Mouse (Mus musculus) WW6 (cell line): ENCODE results near the gene Nek7.
A peak's percentile ranks its signal among the peaks of the same experiment; 100 is the strongest.

Experiments
- DNase-seq: peaks from one replicate; pipeline ENCODE4 v3.0.0-alpha.2; 2013; ENCODE audit warnings: low read depth, low spot score

The Nek7 gene

GRCm38 (mm10) chr1:138619996-138620461 lies at the start of gene Nek7:
Nek7 (minus strand) TSS chr1:138620141.
- DNase-seq = peak; percentile 18

GRCm38 (mm10) chr1:138662342-138662741 lies 42.4 kb upstream of the Nek7 start:
- no peak for DNase-seq

GRCm38 (mm10) chr1:138654212-138654611 lies 34.3 kb upstream of the Nek7 start:
- DNase-seq = no peak

- DNase-seq = no peak
Measured at GRCm38 (mm10) chr1:138644991-138645390, 25.1 kb upstream of the Nek7 start.

DNA sequence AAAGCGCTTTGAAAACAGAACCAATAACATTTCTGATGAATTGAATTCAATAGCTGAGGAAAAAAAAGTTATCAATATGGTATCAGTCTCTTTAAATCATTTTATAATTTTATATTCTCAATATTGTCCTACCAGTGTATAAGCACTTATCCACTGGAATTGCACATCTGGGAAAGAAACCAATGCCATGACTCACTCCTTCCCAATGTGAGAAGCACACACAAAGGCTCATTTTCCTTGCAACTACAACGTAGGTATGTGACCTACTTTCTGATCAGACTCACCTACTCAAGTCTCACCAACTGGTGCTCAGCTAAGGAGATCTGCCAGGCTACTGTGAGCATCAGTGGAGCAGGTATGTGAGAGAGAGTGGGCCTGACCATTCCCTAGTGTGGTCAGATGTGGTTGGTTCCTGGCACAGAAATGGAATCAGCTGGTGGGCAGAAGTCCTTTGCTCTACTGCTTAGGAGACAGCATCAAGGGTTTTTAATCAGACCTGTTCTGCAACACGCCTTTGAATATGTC lies 23.4 kb upstream of the Nek7 start:
- no peak for DNase-seq

- DNase-seq = no peak
Measured at GRCm38 (mm10) chr1:138640934-138641461, 21.1 kb upstream of the Nek7 start.

DNA sequence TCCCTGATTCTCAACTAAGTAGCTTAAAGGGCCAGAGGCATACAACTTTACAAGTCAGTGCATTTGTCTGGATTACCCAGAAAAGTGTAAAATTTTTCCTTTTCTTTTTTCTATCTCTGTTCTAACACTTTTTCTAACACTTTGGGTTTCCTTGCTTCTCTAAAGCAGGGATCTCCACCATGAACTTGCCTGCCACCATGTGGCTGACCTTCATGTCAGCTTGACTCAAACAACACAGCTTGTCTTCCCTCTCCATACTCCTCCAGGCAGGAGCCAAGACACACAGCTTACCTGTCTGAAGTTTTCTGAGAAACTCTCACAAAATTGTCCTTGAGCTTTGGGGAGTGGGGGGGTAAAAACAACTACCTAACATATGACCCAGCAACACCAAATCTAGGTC lies 17.9 kb upstream of the Nek7 start:
- no peak for DNase-seq

GRCm38 (mm10) chr1:138634561-138634960 lies 14.6 kb upstream of the Nek7 start:
- DNase-seq = no peak

DNA sequence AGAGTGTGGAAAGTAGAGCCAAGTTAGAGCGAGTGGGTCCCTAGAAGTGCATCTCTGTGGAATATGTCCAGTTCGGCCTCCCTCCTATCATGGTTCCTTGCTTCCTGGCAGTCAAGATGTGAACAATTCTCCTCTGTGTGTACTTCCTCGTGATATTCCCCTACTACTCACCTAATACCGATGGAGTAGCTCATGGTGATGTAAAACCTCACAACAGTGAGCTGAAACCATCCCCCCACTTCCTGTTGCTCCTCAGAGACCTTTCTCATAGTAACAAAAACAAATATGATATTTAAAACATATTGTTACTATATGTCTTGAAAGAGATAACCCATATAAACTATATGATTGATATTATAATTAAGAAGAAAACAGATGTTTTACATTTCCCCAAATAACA lies 9.0 kb upstream of the Nek7 start:
- DNase-seq = no peak

DNA sequence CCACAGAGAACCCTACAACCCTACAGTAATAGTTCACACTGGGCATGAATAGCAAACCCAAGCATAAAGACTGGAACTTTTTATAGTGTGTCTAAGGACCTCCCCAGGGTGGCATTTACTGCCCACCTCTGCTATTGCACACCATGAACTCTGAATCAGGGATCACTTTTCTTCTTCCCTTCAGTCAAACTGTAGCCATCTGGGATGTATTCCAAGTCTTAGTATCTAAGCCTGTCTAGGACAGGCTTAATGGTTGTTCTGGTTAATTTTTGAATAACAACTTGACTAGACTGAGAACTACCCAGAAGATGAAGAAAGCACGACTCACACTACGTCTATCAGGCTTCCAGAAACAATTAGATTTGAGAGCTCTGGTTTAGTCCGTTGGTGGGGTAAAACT lies 8.5 kb upstream of the Nek7 start:
- no peak for DNase-seq

GRCm38 (mm10) chr1:138627804-138628203 lies 7.9 kb upstream of the Nek7 start:
- DNase-seq = no peak

- no peak for DNase-seq
Measured at GRCm38 (mm10) chr1:138626288-138626687, 6.3 kb upstream of the Nek7 start.

DNA sequence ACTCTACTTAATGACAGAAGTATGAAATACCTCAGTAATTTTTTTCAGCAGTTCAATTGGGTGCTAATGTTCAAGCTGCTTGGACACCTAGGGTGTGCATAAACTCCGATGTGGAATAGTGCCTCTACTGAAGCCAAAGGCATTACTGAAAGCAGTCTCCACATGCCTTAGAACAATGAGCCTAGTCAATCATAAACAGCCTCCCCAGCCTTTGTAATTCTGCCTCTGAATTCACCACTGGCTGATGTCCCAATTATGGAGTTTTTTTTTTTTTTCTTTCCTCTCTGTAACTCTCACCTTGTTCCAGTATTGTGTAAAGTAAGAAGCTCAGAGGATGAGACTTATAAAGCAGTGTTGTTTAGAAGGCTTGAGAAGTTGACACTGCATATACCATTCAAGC lies 3.9 kb upstream of the Nek7 start:
- DNase-seq = no peak

DNA sequence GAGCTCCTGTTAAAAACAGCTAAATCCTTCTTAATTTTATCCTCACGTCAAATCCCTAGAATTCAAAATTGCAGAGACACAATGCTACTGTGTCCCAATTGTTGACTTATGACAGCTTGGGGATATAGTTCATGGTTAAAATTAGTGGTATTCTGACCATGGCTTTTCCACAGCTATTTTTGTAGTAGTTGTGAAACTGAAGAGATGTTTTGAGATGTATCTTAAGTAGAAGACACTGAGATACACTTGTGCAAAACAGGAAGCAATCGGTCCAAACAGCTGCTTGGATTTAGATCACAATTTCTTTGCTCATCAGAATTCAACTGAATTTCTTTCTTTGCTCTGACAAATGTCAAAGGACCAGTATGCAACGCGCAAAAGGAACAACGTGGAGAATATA lies 2.9 kb upstream of the Nek7 start:
- no peak for DNase-seq

GRCm38 (mm10) chr1:138622431-138622830 lies 2.5 kb upstream of the Nek7 start:
- DNase-seq = no peak

DNA sequence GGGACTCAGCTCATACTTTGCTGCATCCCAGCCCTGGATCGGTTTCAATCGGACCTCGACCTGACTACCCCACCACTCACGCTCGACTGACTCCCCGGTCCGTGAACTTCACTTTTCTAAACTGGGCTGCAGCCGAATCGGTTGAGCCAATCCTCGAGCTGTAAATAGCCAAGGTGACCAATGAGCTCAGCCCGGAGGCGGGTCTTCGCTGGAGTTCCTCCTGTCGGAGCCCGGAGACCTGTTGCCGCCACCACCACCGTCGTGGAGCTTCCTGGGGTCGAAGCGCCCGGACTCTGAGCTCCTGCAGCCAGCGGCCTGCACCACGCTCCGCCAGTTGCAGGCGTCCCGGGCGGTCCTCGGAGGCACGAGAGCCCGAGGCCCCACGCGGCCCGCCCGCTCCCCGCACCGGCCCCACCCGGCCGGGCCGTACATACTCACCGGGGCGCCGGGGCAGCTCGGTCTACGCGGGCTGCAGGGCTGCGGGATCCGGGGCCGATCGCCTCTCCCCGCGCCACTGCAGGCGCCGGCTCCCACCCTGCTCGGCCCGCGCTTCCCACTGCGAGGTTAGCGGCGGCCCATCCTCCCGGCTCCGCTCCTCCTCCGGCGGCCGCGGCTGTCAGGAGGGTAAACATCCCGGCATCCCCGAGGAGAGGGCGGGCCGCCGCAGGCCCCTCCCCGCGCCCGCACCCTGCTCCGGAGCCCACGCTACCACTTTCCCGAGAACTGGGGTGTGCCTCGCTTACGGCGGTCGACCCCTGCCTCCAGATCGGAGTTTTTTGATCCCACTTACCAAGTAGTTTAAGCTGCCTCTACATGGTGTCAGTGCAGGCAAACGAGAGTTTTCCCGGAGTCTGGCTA lies 598 bp downstream of the Nek7 start:
- peak; percentile 69 for DNase-seq

GRCm38 (mm10) chr1:138618012-138618354 lies 2.0 kb downstream of the Nek7 start:
- peak; percentile 13 for DNase-seq

GRCm38 (mm10) chr1:138617279-138618011 lies 2.5 kb downstream of the Nek7 start:
- no peak for DNase-seq

DNA sequence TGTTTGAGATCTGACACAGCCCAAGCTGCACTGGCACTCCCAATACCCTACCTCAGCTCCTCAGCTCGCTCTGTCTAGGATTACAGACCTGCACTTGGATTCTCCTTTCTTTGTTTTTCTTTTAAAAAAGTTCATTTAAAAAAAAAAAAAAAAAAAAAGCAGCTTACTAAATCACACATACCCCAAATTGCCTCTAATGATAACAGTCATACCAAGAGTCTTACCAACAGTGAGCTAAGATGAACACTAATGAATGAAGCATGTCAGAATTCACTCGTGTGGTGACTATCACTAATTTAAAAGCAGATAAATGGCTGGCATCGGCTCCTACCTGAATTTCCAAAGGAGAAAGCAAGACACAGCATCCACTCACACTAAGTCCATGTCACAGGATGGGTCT lies 4.6 kb downstream of the Nek7 start:
- DNase-seq = no peak

DNA sequence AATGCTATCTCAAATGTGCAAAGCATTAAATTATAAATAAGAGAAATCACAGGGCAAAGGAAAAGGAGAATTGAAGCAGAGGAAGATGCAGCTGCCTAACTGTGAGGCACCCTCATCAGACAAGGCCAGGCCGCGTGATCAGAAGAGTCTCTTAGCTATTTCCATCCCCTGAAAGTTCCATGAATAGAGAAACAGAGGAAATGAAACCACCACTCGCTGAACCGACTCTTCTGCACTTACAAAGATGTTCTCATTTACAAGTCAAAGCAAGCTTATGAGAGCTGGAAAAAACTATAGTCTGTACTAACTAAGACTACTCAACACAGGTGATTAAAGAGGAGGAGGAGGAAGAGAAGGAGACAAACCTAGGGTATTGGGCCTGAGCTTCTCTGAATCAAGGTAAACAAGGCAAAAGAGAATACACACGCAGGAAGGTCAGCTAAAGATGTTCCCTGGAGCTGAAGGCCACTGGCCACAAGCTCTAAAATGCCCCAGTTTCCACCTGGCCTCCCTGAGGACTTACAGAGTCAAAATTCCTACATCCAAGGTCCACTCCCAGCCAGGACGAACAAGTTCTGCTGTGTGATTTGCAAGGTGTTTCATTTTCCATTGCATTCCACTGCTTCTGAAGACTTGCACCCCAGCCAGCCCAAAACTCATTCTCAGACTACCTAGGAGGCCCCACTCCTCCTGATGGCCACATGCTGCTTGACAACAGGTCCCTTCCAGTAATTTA lies 5.2 kb downstream of the Nek7 start:
- no peak for DNase-seq

DNA sequence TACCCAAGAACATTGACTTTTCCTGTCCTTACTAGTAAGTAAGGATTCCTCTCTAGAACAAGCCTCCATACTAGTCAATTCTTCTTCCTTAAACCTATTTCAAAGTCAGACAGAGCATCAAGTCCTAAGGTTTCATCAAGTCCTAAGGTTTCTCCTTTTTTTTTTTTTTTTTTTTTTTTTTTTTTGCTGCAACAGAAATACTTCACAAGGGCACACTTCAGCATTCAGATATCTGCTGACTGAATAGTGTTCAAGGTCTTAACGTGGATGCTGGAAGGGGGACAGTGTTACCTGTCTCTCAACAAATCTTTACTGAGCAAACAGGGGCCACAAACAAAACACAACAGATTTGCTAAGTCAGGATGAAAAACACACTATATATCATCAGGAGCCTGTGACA lies 7.8 kb downstream of the Nek7 start:
- DNase-seq = no peak

DNA sequence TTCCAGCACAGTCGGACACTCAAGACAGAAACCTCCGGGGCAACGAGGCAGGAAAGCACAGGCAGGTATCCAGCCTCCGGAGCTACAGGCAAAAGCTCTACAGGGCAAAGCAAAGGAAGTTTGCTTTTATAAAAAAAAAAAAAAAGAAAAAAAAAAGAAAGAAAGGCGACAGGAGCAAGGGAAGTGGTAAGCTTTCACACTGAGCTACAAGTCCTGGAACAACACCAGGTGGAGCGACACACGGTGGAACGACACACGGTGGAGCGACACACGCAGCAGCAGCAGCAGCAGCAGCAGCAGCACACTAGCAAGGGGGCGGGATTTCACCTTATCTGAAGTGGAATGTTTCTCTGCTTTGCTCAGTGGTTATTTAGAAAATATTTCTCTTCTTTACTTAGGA lies 10.8 kb downstream of the Nek7 start:
- no peak for DNase-seq
